Mouse (Mus musculus) liver, adult 2 months (tissue): ENCODE data around the gene Ccdc127.

ENCODE experiments used
- CTCF ChIP-seq: fragments of 200-500 bp; IDR thresholded peaks from 2 replicates; pipeline ENCODE4 v1.5.1; 2011; ENCODE audit warnings: low read depth, low read length, control low read depth
- POLR2A ChIP-seq: fragments of 200-500 bp; IDR thresholded peaks from 2 replicates; pipeline ENCODE4 v1.6.1; 2011; ENCODE audit warnings: low read length, control low read depth; ENCODE audit not compliant: insufficient read depth; ENCODE audit errors: extremely low read depth

DNA sequence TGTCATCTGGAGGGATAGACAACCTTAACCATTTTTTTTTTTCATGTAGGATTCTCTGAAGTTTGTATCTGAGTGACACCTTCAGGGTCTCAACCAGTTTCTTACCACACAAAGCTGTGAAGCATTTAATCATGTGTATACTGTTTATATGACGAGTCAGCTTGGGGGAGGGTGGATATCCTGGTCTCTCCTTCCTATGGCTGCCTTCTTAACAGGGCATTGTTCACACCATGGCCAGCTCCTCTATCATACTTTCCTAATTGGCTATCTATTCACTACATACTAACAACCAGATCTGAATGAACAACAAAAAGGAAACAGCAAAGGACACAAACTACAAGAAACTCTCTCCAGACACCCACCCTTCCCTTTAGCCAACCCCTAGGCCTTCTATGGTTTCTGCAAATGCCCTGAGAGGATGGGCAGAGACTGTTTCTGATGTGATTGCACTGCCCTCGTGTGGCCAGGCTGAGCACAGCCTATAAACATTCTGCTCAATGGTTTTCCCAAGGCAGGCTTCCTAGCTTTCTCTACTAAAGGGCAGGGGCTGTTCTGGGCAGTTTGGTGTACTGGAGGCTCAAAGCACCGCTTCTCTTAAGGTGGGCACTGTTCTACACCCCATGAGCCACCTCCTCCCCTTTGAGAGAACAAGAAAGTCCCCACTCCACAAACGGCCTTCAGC, 49.0 kb upstream of the Ccdc127 start:
- TF ChIP-seq CTCF (peak; percentile 88), POLR2A (no peak)
